Mouse (Mus musculus) thymus, postnatal 10 days (tissue): ENCODE measurements around the gene Mgat5b.

Experiments used
- DNase-seq, 2 experiments: peaks; one replicate each; pipeline ENCODE4 v3.0.0; 2021; ENCODE audit warnings: low spot score in 2 of 2

Gene Mgat5b

GRCm38 (mm10) chr11:116974341-116974740 lies 55.7 kb downstream of the Mgat5b start:
- DNase-seq, result no peak

GRCm38 (mm10) chr11:116980313-116980712 lies 61.6 kb downstream of the Mgat5b start:
- no peak for DNase-seq

- DNase-seq, result no peak
These were observed 63.9 kb downstream of the Mgat5b start for GRCm38 (mm10) chr11:116982543-116982942.

- no peak for DNase-seq
These were observed 67.1 kb downstream of the Mgat5b start for GRCm38 (mm10) chr11:116985504-116986385.

GRCm38 (mm10) chr11:116988131-116988530 lies 69.5 kb downstream of the Mgat5b start:
- no peak for DNase-seq

GRCm38 (mm10) chr11:116990231-116990630 lies 71.6 kb downstream of the Mgat5b start:
- no peak for DNase-seq

GRCm38 (mm10) chr11:116991410-116991809 lies 72.7 kb downstream of the Mgat5b start:
- no peak for DNase-seq

- no peak for DNase-seq
These were observed 73.3 kb downstream of the Mgat5b start for GRCm38 (mm10) chr11:116991964-116992363.

- DNase-seq, result peak; percentile 19 to 70
These were observed 75.5 kb downstream of the Mgat5b start for GRCm38 (mm10) chr11:116994095-116994582.

GRCm38 (mm10) chr11:116996976-116997375 lies 78.3 kb downstream of the Mgat5b start:
- no peak for DNase-seq

GRCm38 (mm10) chr11:116998935-116999334 lies 80.3 kb downstream of the Mgat5b start:
- no peak for DNase-seq

- DNase-seq, result no peak
These were observed 81.6 kb downstream of the Mgat5b start for GRCm38 (mm10) chr11:117000219-117000618.

- no peak for DNase-seq
These were observed 83.1 kb downstream of the Mgat5b start for GRCm38 (mm10) chr11:117001789-117002188.

GRCm38 (mm10) chr11:117003503-117003902 lies 84.8 kb downstream of the Mgat5b start:
- no peak for DNase-seq

GRCm38 (mm10) chr11:117004277-117004676 lies 85.6 kb downstream of the Mgat5b start:
- no peak for DNase-seq

- DNase-seq, result no peak
These were observed 98.8 kb downstream of the Mgat5b start for GRCm38 (mm10) chr11:117017462-117017861.

GRCm38 (mm10) chr11:117018410-117018809 lies 99.7 kb downstream of the Mgat5b start:
- DNase-seq, result peak; percentile 76 to 83

- no peak for DNase-seq
These were observed 102.4 kb downstream of the Mgat5b start for GRCm38 (mm10) chr11:117021026-117021425.

- no peak for DNase-seq
These were observed 104.9 kb downstream of the Mgat5b start for GRCm38 (mm10) chr11:117023537-117023936.

- DNase-seq, result peak; percentile 25 to 33
These were observed 109.0 kb downstream of the Mgat5b start for GRCm38 (mm10) chr11:117027681-117028080.

GRCm38 (mm10) chr11:117028861-117029568 lies 110.4 kb downstream of the Mgat5b start:
- DNase-seq, result no peak

GRCm38 (mm10) chr11:117029569-117029955 lies 110.9 kb downstream of the Mgat5b start:
- DNase-seq, result no peak

GRCm38 (mm10) chr11:117030018-117030417 lies 111.4 kb downstream of the Mgat5b start:
- DNase-seq, result no peak
